Mouse (Mus musculus): ENCODE data around the gene Slc9a8.

DNA sequence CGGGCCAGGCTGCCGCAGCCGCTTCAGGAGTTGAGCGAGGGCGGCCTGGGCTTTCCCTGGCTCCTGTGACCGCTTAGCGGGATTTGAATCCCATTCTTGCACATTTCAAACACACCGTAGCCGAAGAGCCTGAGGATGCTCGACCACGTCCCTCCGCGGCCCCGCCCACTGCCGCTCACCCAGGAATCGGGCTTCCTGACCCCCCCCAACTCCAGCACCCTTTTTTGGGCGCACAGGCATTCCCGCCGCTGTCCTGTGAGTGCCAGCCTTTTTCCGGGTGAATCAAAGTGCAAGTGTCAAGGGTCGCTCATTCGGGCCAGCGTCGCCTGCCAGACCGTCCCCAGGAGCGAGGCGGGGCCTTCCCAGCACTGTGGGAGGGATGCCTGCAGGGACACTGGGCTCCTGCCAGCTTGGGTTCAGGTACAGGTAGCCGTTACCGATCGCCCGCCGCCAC, 82.4 kb downstream of the Slc9a8 start:
- TF ChIP-seq CTCF (IDR thresholded peaks at IDR 0.05; ENCODE audit: extremely low read depth, insufficient read depth, insufficient read length, insufficient replicate concordance) (no peak), POLR2A (IDR thresholded peaks at IDR 0.05; ENCODE audit: low read depth, low read length) (no peak)

All from spleen, adult 2 months (tissue).